Mouse (Mus musculus): ENCODE data around the gene Map7.

- TF ChIP-seq POLR2A (IDR thresholded peaks at IDR 0.05; ENCODE audit: borderline replicate concordance, insufficient read depth, low read length) (no peak), CTCF (IDR thresholded peaks at IDR 0.05; ENCODE audit: borderline replicate concordance, insufficient read depth, low read depth, low read length) (no peak)
Observed at GRCm38 (mm10) chr10:20267032-20267431, 118.8 kb downstream of the Map7 start.
